Mouse (Mus musculus) small intestine, adult 2 months (tissue): ENCODE measurements around the gene Kdm4c. TPM values are rescaled to one million over a fixed set of nuclear protein-coding genes. Genes with fewer than 3 reads are reported as not detected.

ENCODE experiments used
- H3K27ac ChIP-seq: fragments of 200-500 bp; 2 replicates; pipeline ENCODE4 v1.5.1; 2012; ENCODE audit warnings: low read depth, low read length, control low read depth, inconsistent platforms; ENCODE audit not compliant: insufficient read depth
- H3K27me3 ChIP-seq: fragments of 200-500 bp; 2 replicates; pipeline ENCODE4 v1.6.1; 2012; ENCODE audit warnings: mild to moderate bottlenecking, moderate library complexity, low read length, inconsistent platforms; ENCODE audit not compliant: control insufficient read depth, insufficient read depth
- H3K36me3 ChIP-seq: fragments of 200-500 bp; 2 replicates; pipeline ENCODE4 v1.6.1; 2012; ENCODE audit warnings: mild to moderate bottlenecking, low read length, control low read depth, inconsistent platforms; ENCODE audit not compliant: control insufficient read depth, insufficient read depth
- H3K4me1 ChIP-seq: fragments of 200-500 bp; 2 replicates; pipeline ENCODE4 v1.6.1; 2012; ENCODE audit warnings: low read length, inconsistent platforms, mixed read lengths; ENCODE audit not compliant: control insufficient read depth, insufficient read depth, insufficient read length
- H3K4me3 ChIP-seq: fragments of 200-500 bp; 2 replicates; pipeline ENCODE4 v1.5.1; 2012; ENCODE audit warnings: low read depth, mild to moderate bottlenecking, control low read depth, inconsistent platforms, low read length, moderate library complexity
- CTCF ChIP-seq: fragments of 200-500 bp; IDR thresholded peaks from 2 replicates; pipeline ENCODE4 v1.5.1; 2012; ENCODE audit warnings: low read depth, mild to moderate bottlenecking, control low read depth, inconsistent platforms, low read length, moderate library complexity, mixed read lengths; ENCODE audit not compliant: insufficient replicate concordance, insufficient read length; ENCODE audit errors: extremely low read depth
- POLR2A ChIP-seq: fragments of 200-500 bp; IDR thresholded peaks from 2 replicates; pipeline ENCODE4 v1.6.1; 2012; ENCODE audit warnings: low read depth, mild to moderate bottlenecking, control low read depth, inconsistent platforms, low read length, moderate library complexity
- WGBS: fragments of 180-500 bp; shearing (Covaris S2); methylation state at CpG from one replicate; pipeline ENCODE4 v1.1.7; 2018; 5-methylcytosine and 5-hydroxymethylcytosine counted together
- polyA plus RNA-seq: library from polyadenylated mRNA; depleted of rRNA; stranded (reverse); fragments of >200 nt; gene quantifications from 2 replicates; pipeline ENCODE4 v1.2.3, GENCODE M21; 2012

The Kdm4c gene
- polyA plus RNA-seq, 1 experiment: 0.60 TPM

DNA sequence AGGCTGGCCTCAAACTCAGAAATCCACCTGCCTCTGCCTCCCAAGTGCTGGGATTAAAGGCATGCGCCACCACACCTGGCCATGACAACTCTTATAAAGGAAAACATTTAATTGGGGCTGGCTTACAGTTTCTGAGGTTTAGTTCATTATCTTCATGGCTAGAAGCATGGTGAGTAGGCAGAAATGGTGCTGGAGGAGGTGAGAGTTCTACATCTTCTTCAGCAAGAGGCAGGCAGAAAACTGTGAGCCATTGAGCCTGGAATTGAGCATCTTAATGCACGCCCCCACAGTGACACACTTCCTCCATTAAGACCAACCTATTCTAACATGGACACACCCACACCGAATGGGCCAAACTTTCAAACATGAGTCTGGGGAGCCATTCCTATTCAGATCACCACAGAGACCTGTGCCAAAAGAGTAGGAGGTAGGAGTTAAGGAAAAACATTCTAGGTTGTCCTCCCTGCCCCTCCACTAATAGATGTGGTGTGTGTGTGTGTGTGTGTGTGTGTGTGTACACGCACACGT is 22.2 kb downstream of the Kdm4c start:
- 93% methylated on average over 5 of the region's 5 CpGs for WGBS
- no peaks in the 10 kb centered on the region for H3K27me3 ChIP-seq
- no peaks in the 10 kb centered on the region for H3K4me1 ChIP-seq
- H3K27ac ChIP-seq: no peak overlapping the region
- H3K4me3 ChIP-seq: no peak overlapping the region
- TF ChIP-seq POLR2A (no peak), CTCF (no peak)
- H3K36me3 ChIP-seq: peaks cover 8% of the 10 kb centered on the region; the same call in 1 of the 2 replicates

DNA sequence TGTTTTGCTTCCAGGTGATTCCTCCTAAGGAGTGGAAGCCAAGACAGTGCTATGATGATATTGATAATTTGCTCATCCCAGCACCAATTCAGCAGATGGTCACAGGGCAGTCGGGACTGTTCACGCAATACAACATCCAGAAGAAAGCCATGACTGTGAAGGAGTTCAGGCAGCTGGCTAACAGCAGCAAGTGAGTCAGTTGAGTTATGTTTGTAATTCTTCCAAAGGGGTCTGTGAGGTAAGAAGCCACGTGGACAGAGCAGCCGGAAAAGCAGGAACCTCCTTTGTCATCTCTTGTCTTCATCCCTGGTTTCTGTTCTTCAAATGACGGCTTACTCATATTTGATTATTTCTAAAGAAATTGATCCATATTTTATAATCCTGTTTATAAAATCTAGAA is 28.9 kb downstream of the Kdm4c start:
- no peaks in the 10 kb centered on the region for H3K27me3 ChIP-seq
- no peaks in the 10 kb centered on the region for H3K4me1 ChIP-seq
- no peak for TF ChIP-seq CTCF
- no peak for TF ChIP-seq POLR2A
- H3K36me3 ChIP-seq: peaks cover 10% of the 10 kb centered on the region; the same call in 1 of the 2 replicates
- no peak overlapping the region for H3K4me3 ChIP-seq
- WGBS: 81% methylated on average over 5 of the region's 5 CpGs
- no peak overlapping the region for H3K27ac ChIP-seq

DNA sequence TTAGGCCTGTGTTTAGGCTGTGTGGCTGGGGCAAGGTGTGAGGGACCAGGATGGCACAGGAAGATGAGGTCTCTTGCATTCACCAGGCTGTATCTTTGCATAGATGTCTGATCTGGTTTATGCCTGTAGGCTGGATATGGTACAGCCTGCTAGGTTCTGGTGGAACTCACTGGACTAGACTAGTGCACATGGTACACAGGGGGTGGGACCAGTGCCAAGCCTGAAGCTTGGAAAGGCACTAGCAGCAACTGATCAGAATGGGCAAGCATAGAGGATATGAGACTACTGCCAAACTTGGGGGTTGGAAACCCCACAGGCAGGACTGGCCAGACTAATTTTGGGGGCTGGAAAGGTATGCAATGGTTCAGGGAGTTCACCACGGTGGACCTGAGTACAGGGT is 35.2 kb downstream of the Kdm4c start:
- Histone ChIP-seq H3K27ac (no peak overlapping the region), H3K36me3 (0 out of 2 replicates have a peak, but pooled peaks cover 9% of the 10 kb centered on the region), H3K27me3 (no peaks in the 10 kb centered on the region), H3K4me1 (no peaks in the 10 kb centered on the region), H3K4me3 (no peak overlapping the region)
- WGBS: 90% methylated on average over 1 of the region's 1 CpGs
- TF ChIP-seq CTCF (no peak), POLR2A (no peak)

DNA sequence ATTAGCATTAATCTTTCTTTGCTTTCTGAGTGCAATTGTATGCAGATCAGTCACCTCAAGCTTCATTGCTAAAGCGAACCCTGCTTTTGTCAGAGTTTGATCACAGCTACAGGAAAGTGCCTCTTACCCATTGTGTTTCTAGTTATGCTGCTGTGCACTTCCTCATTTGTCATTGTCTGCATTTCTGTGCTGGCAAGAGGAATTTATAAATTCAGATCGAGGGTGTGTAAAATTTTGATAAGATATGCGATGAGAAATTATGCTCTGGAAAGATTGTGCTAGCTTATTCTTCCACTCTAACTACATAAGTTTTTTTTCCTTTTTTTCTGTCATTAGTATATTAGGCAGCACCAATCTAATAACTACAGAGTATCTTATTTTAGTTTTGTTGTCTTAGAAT is 37.9 kb downstream of the Kdm4c start:
- Histone ChIP-seq H3K27ac (no peak overlapping the region), H3K4me1 (no peaks in the 10 kb centered on the region), H3K4me3 (no peak overlapping the region), H3K27me3 (no peaks in the 10 kb centered on the region), H3K36me3 (peaks cover 8% of the 10 kb centered on the region; the same call in 1 of the 2 replicates)
- WGBS: 37% methylated on average over 3 of the region's 3 CpGs
- TF ChIP-seq POLR2A: no peak
- TF ChIP-seq CTCF: no peak

DNA sequence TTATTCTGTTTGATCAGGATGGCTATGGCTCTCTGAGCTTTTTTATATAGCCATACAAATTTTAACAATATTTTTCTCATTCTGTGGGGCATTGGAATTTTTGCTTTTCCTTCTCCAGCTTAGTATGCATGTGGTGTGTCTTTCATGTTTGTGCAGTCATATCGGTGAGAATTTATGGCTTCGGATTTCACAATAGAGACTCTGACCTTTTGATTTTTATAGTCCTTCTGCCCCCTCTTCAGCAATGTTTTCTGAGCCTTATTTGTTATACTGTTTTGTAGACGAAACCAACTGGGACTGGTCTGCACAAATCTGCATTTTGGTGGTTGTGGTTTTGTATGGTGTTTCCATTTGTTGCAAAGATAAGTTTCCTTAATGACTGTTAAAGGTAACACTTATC is 45.6 kb downstream of the Kdm4c start:
- H3K36me3 ChIP-seq: peaks cover 6% of the 10 kb centered on the region
- 32% methylated on average over 3 of the region's 3 CpGs for WGBS
- H3K4me1 ChIP-seq: peaks cover 3% of the 10 kb centered on the region; the same call in 1 of the 2 replicates
- no peaks in the 10 kb centered on the region for H3K27me3 ChIP-seq
- no peak for TF ChIP-seq POLR2A
- no peak for TF ChIP-seq CTCF
- no peak overlapping the region for H3K4me3 ChIP-seq
- no peak overlapping the region for H3K27ac ChIP-seq

DNA sequence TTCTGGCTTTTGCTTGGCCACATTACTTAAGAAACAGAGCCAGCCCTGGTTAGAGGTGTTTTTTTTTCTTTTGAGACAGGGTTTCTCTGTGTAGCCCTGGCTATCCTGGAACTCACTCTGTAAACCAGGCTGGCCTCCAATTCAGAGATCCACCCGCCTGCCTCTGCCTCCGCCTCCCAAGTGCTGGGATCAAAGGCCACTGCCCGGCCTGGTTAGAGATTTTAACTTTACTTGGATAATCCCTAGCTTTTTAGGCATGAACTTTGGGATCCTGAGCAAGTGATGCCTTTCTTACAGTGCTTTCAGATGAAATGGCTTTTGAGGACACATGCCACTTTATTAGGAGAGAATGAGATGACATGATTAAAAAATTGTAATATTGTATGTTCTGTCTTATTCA is 52.4 kb downstream of the Kdm4c start:
- H3K4me1 ChIP-seq: no peaks in the 10 kb centered on the region
- 32% methylated on average over 3 of the region's 3 CpGs for WGBS
- TF ChIP-seq CTCF: no peak
- TF ChIP-seq POLR2A: no peak

DNA sequence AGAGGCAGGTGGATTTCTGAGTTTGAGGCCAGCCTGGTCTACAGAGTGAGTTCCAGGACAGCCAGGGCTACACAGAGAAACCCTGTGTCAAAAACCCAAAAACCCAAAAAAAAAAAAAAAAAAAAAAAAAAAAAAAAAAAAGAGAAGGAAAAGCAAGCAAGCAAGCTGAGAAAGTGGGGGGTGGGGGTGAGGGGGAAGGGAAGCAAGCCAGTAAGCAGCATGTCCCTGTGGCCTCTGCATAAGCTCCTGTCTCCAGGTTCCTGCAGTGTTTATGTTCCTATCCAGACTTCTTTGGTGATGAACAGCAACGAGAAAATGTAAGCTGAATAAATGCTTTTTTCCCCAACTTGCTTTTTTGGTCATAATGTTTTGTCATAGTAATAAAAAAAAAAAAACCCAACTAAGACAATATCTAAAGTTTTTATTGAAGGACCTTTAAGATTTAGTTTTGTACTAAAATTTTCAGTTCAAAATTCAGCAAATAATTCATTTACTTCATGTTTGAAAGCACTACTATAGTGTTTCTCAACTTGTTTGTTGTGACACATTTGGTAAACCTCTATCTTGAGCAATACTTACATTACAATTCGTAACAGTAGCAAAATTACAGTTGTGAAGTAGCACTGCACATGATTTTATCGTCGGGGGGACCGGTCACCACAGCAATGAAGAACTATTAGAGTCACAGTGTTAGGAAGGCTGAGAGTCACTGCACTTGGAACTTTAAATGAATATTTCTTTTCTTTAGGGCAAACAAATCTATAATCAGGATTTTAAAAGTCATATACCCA is 63.2 kb downstream of the Kdm4c start:
- H3K27me3 ChIP-seq: no peaks in the 10 kb centered on the region
- WGBS: 90% methylated on average over 5 of the region's 5 CpGs
- TF ChIP-seq CTCF: no peak
- no peak overlapping the region for H3K27ac ChIP-seq
- H3K36me3 ChIP-seq: no peaks in the 10 kb centered on the region
- H3K4me1 ChIP-seq: no peaks in the 10 kb centered on the region
- no peak overlapping the region for H3K4me3 ChIP-seq

More for the DNA sequence above, 52.4 kb downstream of the Kdm4c start:
- peaks cover 7% of the 10 kb centered on the region for H3K36me3 ChIP-seq
- no peak overlapping the region for H3K27ac ChIP-seq
- no peak overlapping the region for H3K4me3 ChIP-seq
- no peaks in the 10 kb centered on the region for H3K27me3 ChIP-seq
